Mouse (Mus musculus) lung, adult 2 months (tissue): Measurements from ENCODE around the gene Runx2. TPM values are rescaled to one million over a fixed set of nuclear protein-coding genes. Genes with fewer than 3 reads are reported as not detected.

Source experiments
- DNase-seq: peaks from one replicate; pipeline ENCODE4 v3.0.0; 2022
- H3K4me1 ChIP-seq: fragments of 200-500 bp; 2 replicates; pipeline ENCODE4 v1.6.1; 2011; ENCODE audit warnings: low read length; ENCODE audit not compliant: control insufficient read depth, insufficient read depth
- H3K4me3 ChIP-seq: fragments of 200-500 bp; replicated peaks from 2 replicates; pipeline ENCODE3; 2011; ENCODE audit warnings: low read depth, mild to moderate bottlenecking, control low read depth, low read length; ENCODE audit errors: extremely low read depth
- CTCF ChIP-seq: fragments of 200-500 bp; IDR thresholded peaks from 2 replicates; pipeline ENCODE4 v1.5.1; 2011; ENCODE audit warnings: mild to moderate bottlenecking, low read length, control low read depth; ENCODE audit not compliant: insufficient read depth
- POLR2A ChIP-seq: fragments of 200-500 bp; IDR thresholded peaks from 2 replicates; pipeline ENCODE4 v1.6.1; 2011; ENCODE audit warnings: low read depth, mild to moderate bottlenecking, control low read depth, low read length, borderline replicate concordance; ENCODE audit errors: extremely low read depth
- WGBS: fragments of 180-500 bp; shearing (Covaris S2); methylation state at CpG from one replicate; pipeline ENCODE4 v1.1.7; 2018; 5-methylcytosine and 5-hydroxymethylcytosine counted together
- polyA plus RNA-seq: library from polyadenylated mRNA; depleted of rRNA; stranded (reverse); fragments of >200 nt; gene quantifications from 2 replicates; pipeline ENCODE4 v1.2.3, GENCODE M21; 2012

Gene Runx2
- polyA plus RNA-seq, 1 experiment: 6.7 TPM

- WGBS: 11% methylated on average over 19 of the region's 22 CpGs
- Histone ChIP-seq H3K4me1 (peaks cover 5% of the 10 kb centered on the region), H3K4me3 (no peak overlapping the region)
- DNase-seq: peak; percentile 19
- TF ChIP-seq POLR2A: no peak
- no peak for TF ChIP-seq CTCF
Measured at GRCm38 (mm10) chr17:44738121-44738637, 76.4 kb downstream of the Runx2 start.

GRCm38 (mm10) chr17:44737275-44738120 lies 77.1 kb downstream of the Runx2 start:
- Histone ChIP-seq H3K4me3 (peak overlapping the region; percentile 20), H3K4me1 (peaks cover 5% of the 10 kb centered on the region)
- peak; percentile 26 for DNase-seq
- TF ChIP-seq CTCF (no peak), POLR2A (no peak)
- WGBS: 7% methylated on average over 33 of the region's 33 CpGs

- 1% methylated on average over 72 of the region's 73 CpGs for WGBS
- DNase-seq: peak; percentile 80
- no peak for TF ChIP-seq POLR2A
- TF ChIP-seq CTCF: no peak
- H3K4me1 ChIP-seq: peaks cover 5% of the 10 kb centered on the region
- H3K4me3 ChIP-seq: peak overlapping the region; percentile 88
Measured at GRCm38 (mm10) chr17:44735991-44736561, 78.5 kb downstream of the Runx2 start.

GRCm38 (mm10) chr17:44735223-44735990 lies 79.2 kb downstream of the Runx2 start:
- Histone ChIP-seq H3K4me3 (peak overlapping the region; percentile 88), H3K4me1 (peaks cover 5% of the 10 kb centered on the region)
- DNase-seq: no peak
- WGBS: under 1% methylated on average over 62 of the region's 64 CpGs
- TF ChIP-seq POLR2A (no peak), CTCF (no peak)

GRCm38 (mm10) chr17:44734501-44735222 lies 79.9 kb downstream of the Runx2 start:
- Histone ChIP-seq H3K4me3 (peak overlapping the region; percentile 65), H3K4me1 (peaks cover 5% of the 10 kb centered on the region)
- WGBS: under 1% methylated on average over 48 of the region's 48 CpGs
- no peak for TF ChIP-seq CTCF
- peak; percentile 60 for DNase-seq

GRCm38 (mm10) chr17:44733544-44734310 lies 80.9 kb downstream of the Runx2 start:
- H3K4me3 ChIP-seq: peak overlapping the region; percentile 33
- H3K4me1 ChIP-seq: peaks cover 5% of the 10 kb centered on the region
- TF ChIP-seq POLR2A: no peak
- TF ChIP-seq CTCF: no peak
- WGBS: 18% methylated on average over 23 of the region's 23 CpGs
- DNase-seq: peak; percentile 13

- no peak for DNase-seq
- WGBS: 55% methylated on average over 2 of the region's 2 CpGs
- Histone ChIP-seq H3K4me3 (no peak overlapping the region), H3K4me1 (no peaks in the 10 kb centered on the region)
- TF ChIP-seq CTCF: no peak
- no peak for TF ChIP-seq POLR2A
Measured at GRCm38 (mm10) chr17:44728464-44728863, 86.1 kb downstream of the Runx2 start.

DNA sequence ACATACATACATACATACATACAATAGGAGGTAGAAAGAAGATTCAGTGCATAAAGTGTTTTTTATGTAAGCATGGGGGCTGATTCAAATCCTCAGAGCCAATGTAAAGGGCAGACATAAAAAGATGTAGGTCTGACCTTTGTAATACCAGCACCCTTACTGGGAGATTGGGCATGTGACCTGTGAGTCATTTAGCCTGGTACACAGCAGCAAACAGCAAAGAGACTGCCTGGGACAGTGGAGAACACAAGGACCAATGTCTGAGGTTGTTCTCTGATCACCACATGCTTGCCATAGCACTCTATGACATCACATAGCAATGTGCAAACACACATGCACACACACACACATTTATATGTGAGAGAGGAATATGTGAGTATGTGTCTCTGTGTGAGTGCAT lies 86.9 kb downstream of the Runx2 start:
- no peaks in the 10 kb centered on the region for H3K4me1 ChIP-seq
- TF ChIP-seq POLR2A: no peak
- no peak for TF ChIP-seq CTCF
- no peak for DNase-seq
- H3K4me3 ChIP-seq: no peak overlapping the region
